Mouse (Mus musculus) intestine, embryonic 14.5 days (tissue): ENCODE measurements around the gene Lrrc71. TPM values are rescaled to one million over a fixed set of nuclear protein-coding genes. Genes with fewer than 3 reads are reported as not detected.

Experiments
- ATAC-seq: fragments of 200-750 bp; cut with Nextera tagmentation; replicated peaks from 2 replicates; pipeline ENCODE4 v1.8.0; 2017; ENCODE audit warnings: low read depth, moderate number of reproducible peaks, moderate TSS enrichment, moderate library complexity; ENCODE audit not compliant: low FRiP score, low TSS enrichment
- DNase-seq: peaks from one replicate; pipeline ENCODE4 v3.0.0-alpha.2; 2018; ENCODE audit warnings: low spot score
- H3K27ac ChIP-seq: fragments of 300-500 bp; sonication (generic); 2 replicates; pipeline ENCODE4 v1.5.1; 2014; ENCODE audit warnings: low read depth, mild to moderate bottlenecking, control low read depth
- H3K27me3 ChIP-seq: fragments of 300-500 bp; sonication (generic); replicated peaks from 2 replicates; pipeline ENCODE4 v1.6.1; 2014; ENCODE audit warnings: low read length, control low read depth; ENCODE audit not compliant: control insufficient read depth, insufficient read depth
- H3K36me3 ChIP-seq: fragments of 300-500 bp; sonication (generic); 2 replicates; pipeline ENCODE4 v1.6.1; 2014; ENCODE audit warnings: low read length, control low read depth; ENCODE audit not compliant: control insufficient read depth, insufficient read depth
- H3K4me1 ChIP-seq: fragments of 300-500 bp; sonication (generic); replicated peaks from 2 replicates; pipeline ENCODE4 v1.6.1; 2014; ENCODE audit warnings: low read length, control low read depth, mixed read lengths; ENCODE audit not compliant: control insufficient read depth, insufficient read depth
- H3K4me2 ChIP-seq: fragments of 300-500 bp; sonication (generic); 2 replicates; pipeline ENCODE4 v1.6.1; 2014; ENCODE audit warnings: low read length
- H3K4me3 ChIP-seq: fragments of 300-500 bp; sonication (generic); 2 replicates; pipeline ENCODE4 v1.5.1; 2014; ENCODE audit warnings: low read depth, low read length, control low read depth, mixed read lengths
- H3K9ac ChIP-seq: fragments of 300-500 bp; sonication (generic); 2 replicates; pipeline ENCODE4 v1.6.1; 2014; ENCODE audit warnings: mild to moderate bottlenecking, low read length
- H3K9me3 ChIP-seq: fragments of 300-500 bp; sonication (generic); 2 replicates; pipeline ENCODE4 v1.6.1; 2016; ENCODE audit warnings: low read length, control low read depth; ENCODE audit not compliant: control insufficient read depth
- WGBS: fragments of 180-500 bp; shearing (Covaris S2); extraction: QIAGEN DNeasy Blood & Tissue Kit; methylation state at CpG from one replicate; pipeline ENCODE4 v1.1.7; 2014; 5-methylcytosine and 5-hydroxymethylcytosine counted together
- polyA plus RNA-seq: library from polyadenylated mRNA; unstranded; fragments of >200 nt; fragmentation: Nextera tagmentation; extraction: Ambion mirVana; gene quantifications from 2 replicates; pipeline ENCODE4 v1.2.1, GENCODE M21; 2014

The Lrrc71 gene
- 0.39 and 0.73 TPM in 2 replicates for polyA plus RNA-seq

DNA sequence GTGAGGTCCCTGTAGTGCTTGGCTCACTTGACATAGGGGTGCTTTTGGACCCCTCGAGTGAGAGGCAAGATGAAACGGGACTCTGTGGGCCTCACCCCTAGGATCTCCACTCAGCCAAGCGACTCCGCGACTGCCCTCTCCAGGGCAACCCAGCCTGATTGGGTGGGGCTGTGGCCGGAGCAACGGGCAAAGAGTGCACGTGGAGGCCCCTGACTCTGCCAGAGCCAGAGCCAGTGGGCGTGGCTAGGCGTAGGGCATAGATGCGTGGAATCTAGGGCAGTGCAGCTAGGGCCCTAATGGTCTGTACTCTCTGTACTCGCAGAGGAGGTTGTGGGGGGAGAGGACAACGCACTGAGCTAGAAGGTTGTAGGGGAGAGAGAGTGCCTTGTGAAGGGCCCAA, at the start of gene Lrrc71:
Gene Lrrc71, minus strand, starts transcription at position 195 of the 400 bp plus-strand sequence.
- Histone ChIP-seq H3K4me2 (no peak within 1 kb of the TSS), H3K4me1 (peaks cover 20% of the 10 kb centered on the region)
- no peak for ATAC-seq

GRCm38 (mm10) chr3:87796736-87797334, 48.4 kb upstream of the Lrrc71 start, which contains the start of gene Insrr:
Insrr (plus strand) TSS chr3:87796951.
- Histone ChIP-seq H3K4me1 (peaks cover 14% of the 10 kb centered on the region; the same call in 1 of the 2 replicates), H3K4me3 (peak within 1 kb of the TSS; percentile 33), H3K4me2 (peak within 1 kb of the TSS; percentile 59), H3K27ac (no peak within 1 kb of the TSS), H3K9ac (peak within 1 kb of the TSS; percentile 32; the same call in 1 of the 2 replicates), H3K9me3 (no peaks in the 10 kb centered on the region), H3K27me3 (peaks cover 97% of the 10 kb centered on the region), H3K36me3 (no peaks in the 10 kb centered on the region)
- ATAC-seq (no peak), DNase-seq (no peak)
- WGBS, result 2% methylated on average over 29 of the region's 29 CpGs

More for the DNA sequence above, at the start of gene Lrrc71:
- 49% methylated on average over 13 of the region's 13 CpGs for WGBS
- peaks cover 30% of the 10 kb centered on the region for H3K36me3 ChIP-seq
- H3K27me3 ChIP-seq, result no peaks in the 10 kb centered on the region
- H3K9ac ChIP-seq, result no peak within 1 kb of the TSS
- no peaks in the 10 kb centered on the region for H3K9me3 ChIP-seq
- no peak for DNase-seq
- H3K4me3 ChIP-seq, result no peak within 1 kb of the TSS
- H3K27ac ChIP-seq, result no peak within 1 kb of the TSS

DNA sequence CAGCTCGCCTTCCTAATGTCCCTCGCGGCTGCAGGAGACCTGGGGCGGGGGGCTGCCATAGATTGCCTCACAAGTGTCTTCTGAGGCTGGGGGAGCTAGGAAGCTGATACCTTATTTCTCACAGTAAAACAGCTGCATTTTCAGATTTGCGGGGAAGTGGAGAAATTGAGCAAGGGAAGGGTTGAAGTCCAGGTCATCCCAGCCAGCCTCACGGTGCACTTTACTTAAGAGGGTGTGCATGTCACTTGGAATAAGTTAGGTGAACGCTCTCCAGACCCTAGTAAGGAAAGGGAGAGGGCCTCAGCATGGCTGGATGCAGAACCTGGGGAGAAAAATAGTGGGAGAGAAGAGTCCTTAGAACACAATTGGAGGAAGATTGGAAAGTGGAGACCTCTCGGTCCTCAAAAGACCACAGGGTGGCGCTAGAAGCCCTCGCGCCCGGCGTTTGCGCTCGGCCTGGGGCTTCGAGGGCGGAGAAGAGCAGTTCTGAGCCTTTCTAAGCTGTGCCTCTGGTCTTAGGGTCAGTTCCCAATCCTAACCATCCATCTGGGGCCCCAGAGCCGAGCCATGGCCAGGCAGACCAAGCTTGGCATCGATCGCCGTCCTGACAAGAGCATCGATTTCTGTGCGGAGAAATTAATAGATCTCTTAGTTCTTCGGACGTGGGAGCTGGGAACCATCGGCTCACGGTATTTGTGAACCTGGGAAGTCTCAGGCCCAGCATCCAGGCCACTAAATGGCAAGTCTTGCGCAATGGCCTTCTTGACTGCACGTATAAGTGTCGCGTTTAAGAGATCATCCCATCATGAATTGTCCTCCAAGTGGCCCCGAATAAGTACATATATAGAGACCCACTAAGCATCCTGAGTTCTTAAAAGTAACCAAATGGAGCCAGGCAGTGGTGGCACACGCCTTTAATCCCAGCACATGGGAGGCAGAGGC, 47.2 kb upstream of the Lrrc71 start:
- DNase-seq, result peak; percentile 79
- no peaks in the 10 kb centered on the region for H3K9me3 ChIP-seq
- no peak overlapping the region for H3K9ac ChIP-seq
- WGBS, result 13% methylated on average over 33 of the region's 33 CpGs
- H3K27me3 ChIP-seq, result peaks cover 98% of the 10 kb centered on the region
- peak overlapping the region; percentile 23 for H3K4me3 ChIP-seq
- H3K36me3 ChIP-seq, result no peaks in the 10 kb centered on the region
- H3K4me2 ChIP-seq, result peak overlapping the region; percentile 44
- peaks cover 14% of the 10 kb centered on the region; the same call in 1 of the 2 replicates for H3K4me1 ChIP-seq
- no peak overlapping the region for H3K27ac ChIP-seq
- ATAC-seq, result no peak

- ATAC-seq (no peak), DNase-seq (no peak)
- no peaks in the 10 kb centered on the region for H3K9me3 ChIP-seq
- no peaks in the 10 kb centered on the region for H3K36me3 ChIP-seq
- H3K4me3 ChIP-seq, result peak within 1 kb of the TSS; percentile 23
- peaks cover 93% of the 10 kb centered on the region for H3K27me3 ChIP-seq
- no peak within 1 kb of the TSS for H3K9ac ChIP-seq
- H3K4me2 ChIP-seq, result peak within 1 kb of the TSS; percentile 44
- WGBS, result under 1% methylated on average over 45 of the region's 47 CpGs
- H3K4me1 ChIP-seq, result peaks cover 17% of the 10 kb centered on the region
- no peak within 1 kb of the TSS for H3K27ac ChIP-seq
Observed at GRCm38 (mm10) chr3:87794922-87795325, 46.5 kb upstream of the Lrrc71 start, which contains the start of gene Ntrk1. Ntrk1 (minus strand) TSS chr3:87795162.

DNA sequence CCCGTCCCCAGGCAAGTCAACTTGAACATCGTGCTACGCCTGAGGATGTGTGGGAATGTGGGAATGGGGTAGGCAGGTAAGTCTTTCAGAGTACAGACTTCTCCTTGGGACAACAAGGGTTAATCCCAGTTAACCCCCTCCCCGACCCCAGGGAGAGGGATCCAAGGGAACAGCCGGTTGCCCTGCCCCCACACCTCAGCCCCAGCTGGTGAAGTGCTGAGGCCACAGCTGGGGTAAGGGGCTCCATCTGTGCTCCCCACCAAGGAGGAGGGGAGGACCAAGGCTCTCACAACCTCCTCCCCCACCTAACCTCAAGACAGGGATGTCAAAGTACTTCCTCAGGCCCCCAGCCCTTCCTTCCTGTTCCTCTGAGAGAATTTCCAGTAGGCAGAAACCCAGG, 41.3 kb upstream of the Lrrc71 start:
- H3K27me3 ChIP-seq, result peaks cover 46% of the 10 kb centered on the region
- no peak overlapping the region for H3K27ac ChIP-seq
- DNase-seq (no peak), ATAC-seq (no peak)
- 23% methylated on average over 5 of the region's 5 CpGs for WGBS
- no peak overlapping the region for H3K9ac ChIP-seq
- no peaks in the 10 kb centered on the region for H3K9me3 ChIP-seq
- H3K4me1 ChIP-seq, result peaks cover 26% of the 10 kb centered on the region
- no peak overlapping the region for H3K4me2 ChIP-seq
- no peaks in the 10 kb centered on the region for H3K36me3 ChIP-seq
- no peak overlapping the region for H3K4me3 ChIP-seq

DNA sequence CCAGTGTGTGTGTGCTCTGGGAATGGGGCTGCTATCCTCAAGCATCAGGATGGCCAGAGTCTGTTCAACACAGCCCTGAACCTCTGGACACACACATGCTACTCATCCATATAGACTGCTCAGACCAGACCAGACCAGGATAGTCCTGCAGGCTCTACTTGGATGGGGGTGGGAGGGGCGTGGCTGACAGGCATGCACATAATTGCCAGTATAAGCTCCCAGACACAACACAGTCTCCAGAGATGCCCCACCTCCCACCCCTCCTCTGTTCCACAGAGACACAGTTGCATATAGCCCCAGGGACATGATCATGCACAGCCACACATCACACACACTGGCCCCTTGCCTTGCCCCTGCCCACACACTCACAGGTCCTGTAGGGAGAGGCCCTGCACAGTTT, 40.8 kb upstream of the Lrrc71 start:
- Histone ChIP-seq H3K9me3 (no peaks in the 10 kb centered on the region), H3K36me3 (no peaks in the 10 kb centered on the region), H3K27ac (no peak overlapping the region), H3K27me3 (peaks cover 41% of the 10 kb centered on the region), H3K4me3 (no peak overlapping the region), H3K4me2 (no peak overlapping the region), H3K4me1 (peaks cover 26% of the 10 kb centered on the region), H3K9ac (no peak overlapping the region)
- ATAC-seq (no peak), DNase-seq (no peak)
- 55% methylated on average over 1 of the region's 1 CpGs for WGBS

GRCm38 (mm10) chr3:87785626-87786214, 37.3 kb upstream of the Lrrc71 start:
- Histone ChIP-seq H3K4me1 (peaks cover 26% of the 10 kb centered on the region), H3K9ac (no peak overlapping the region), H3K9me3 (no peaks in the 10 kb centered on the region), H3K27ac (peak overlapping the region; percentile 43), H3K4me2 (no peak overlapping the region), H3K27me3 (peaks cover 5% of the 10 kb centered on the region), H3K4me3 (no peak overlapping the region), H3K36me3 (no peaks in the 10 kb centered on the region)
- DNase-seq (no peak), ATAC-seq (0 out of 2 replicates have a peak, but pooled peaks have one; percentile 20)
- 36% methylated on average over 6 of the region's 6 CpGs for WGBS

DNA sequence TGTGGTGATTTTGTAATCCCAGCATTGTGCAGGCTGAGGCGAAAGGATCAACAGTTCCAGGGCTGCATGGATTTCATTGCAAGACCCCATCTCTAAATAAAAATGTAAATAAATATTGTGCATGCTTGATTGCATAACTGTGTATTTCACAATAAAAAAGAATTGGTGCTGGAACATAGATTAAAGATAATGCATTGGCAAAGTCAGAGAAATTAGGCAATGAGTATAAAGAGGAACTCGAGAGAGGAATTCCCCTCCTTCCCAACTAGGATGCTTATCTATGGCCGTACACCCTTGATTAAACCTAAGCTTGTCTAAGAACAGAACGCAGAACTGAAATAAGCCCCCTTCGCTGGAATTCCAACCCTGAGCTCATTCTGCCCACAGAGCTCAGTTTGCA, 36.7 kb upstream of the Lrrc71 start:
- no peaks in the 10 kb centered on the region for H3K36me3 ChIP-seq
- H3K4me3 ChIP-seq, result no peak overlapping the region
- no peak overlapping the region for H3K4me2 ChIP-seq
- ATAC-seq (no peak), DNase-seq (no peak)
- no peaks in the 10 kb centered on the region for H3K9me3 ChIP-seq
- H3K27ac ChIP-seq, result peak overlapping the region; percentile 40; the same call in 1 of the 2 replicates
- 0 out of 2 replicates have a peak, but pooled peaks cover 2% of the 10 kb centered on the region for H3K27me3 ChIP-seq
- H3K9ac ChIP-seq, result no peak overlapping the region
- 63% methylated on average over 5 of the region's 5 CpGs for WGBS
- peaks cover 26% of the 10 kb centered on the region for H3K4me1 ChIP-seq
